Mouse (Mus musculus): ENCODE results near the gene Tmem184c. TPM values are rescaled to one million over a fixed set of nuclear protein-coding genes. Genes with fewer than 3 reads are reported as not detected.

The Tmem184c gene
- polyA plus RNA-seq, 1 experiment from 2014 or later, result 34.5 TPM

- peak overlapping the region; percentile 83 for H3K4me3 ChIP-seq
- 14% methylated on average over 7 of the region's 7 CpGs for WGBS
- H3K27me3 ChIP-seq (ENCODE audit: low read depth, poor library complexity, severe bottlenecking), result no peaks in the 10 kb centered on the region
- no peak for DNase-seq (ENCODE audit: low spot score)
- no peaks in the 10 kb centered on the region for H3K9me3 ChIP-seq (replicated peaks)
- H3K4me1 ChIP-seq, result peaks cover 4% of the 10 kb centered on the region; the same call in 1 of the 2 replicates
- H3K27ac ChIP-seq, result peak overlapping the region; percentile 81; the same call in 1 of the 2 replicates
- peaks cover 11% of the 10 kb centered on the region for H3K36me3 ChIP-seq
Measured at GRCm38 (mm10) chr8:77609621-77610020, 877 bp downstream of the Tmem184c start.

GRCm38 (mm10) chr8:77584174-77584573, 26.3 kb downstream of the Tmem184c start:
- Histone ChIP-seq H3K9me3 (replicated peaks) (no peaks in the 10 kb centered on the region), H3K27me3 (ENCODE audit: low read depth, poor library complexity, severe bottlenecking) (no peaks in the 10 kb centered on the region), H3K4me3 (no peak overlapping the region), H3K36me3 (peaks cover 37% of the 10 kb centered on the region), H3K27ac (no peak overlapping the region), H3K4me1 (no peaks in the 10 kb centered on the region)
- 93% methylated on average over 4 of the region's 4 CpGs for WGBS
- DNase-seq (ENCODE audit: low spot score), result no peak

DNA sequence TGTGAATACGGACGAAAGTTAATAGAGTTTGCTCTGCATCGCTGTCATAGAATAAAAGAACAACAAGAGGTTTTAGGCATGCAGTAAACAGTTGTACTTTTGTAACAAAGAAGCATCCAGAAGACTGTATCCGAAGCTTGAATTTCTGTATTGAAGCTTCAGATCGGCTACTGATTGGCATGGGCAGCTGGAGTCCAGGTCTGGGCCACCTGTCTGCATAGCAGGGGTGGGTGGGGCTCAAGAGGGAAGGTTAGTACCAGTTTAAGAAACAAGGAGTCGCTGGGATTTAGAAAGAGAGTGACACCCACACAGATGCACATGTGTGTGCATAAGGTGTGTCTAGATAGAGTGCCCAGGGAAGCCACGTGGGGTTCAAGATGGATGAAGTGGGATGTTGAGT, 32.8 kb downstream of the Tmem184c start:
- DNase-seq (ENCODE audit: low spot score), result no peak
- H3K4me3 ChIP-seq, result no peak overlapping the region
- no peak overlapping the region for H3K27ac ChIP-seq
- WGBS, result 94% methylated on average over 7 of the region's 7 CpGs
- H3K36me3 ChIP-seq, result peaks cover 78% of the 10 kb centered on the region
- no peaks in the 10 kb centered on the region for H3K27me3 ChIP-seq (ENCODE audit: low read depth, poor library complexity, severe bottlenecking)
- H3K9me3 ChIP-seq (replicated peaks), result no peaks in the 10 kb centered on the region
- H3K4me1 ChIP-seq, result no peaks in the 10 kb centered on the region

- Histone ChIP-seq H3K27me3 (ENCODE audit: low read depth, poor library complexity, severe bottlenecking) (no peaks in the 10 kb centered on the region), H3K27ac (no peak overlapping the region), H3K36me3 (peaks cover 74% of the 10 kb centered on the region), H3K4me3 (no peak overlapping the region), H3K9me3 (replicated peaks) (no peaks in the 10 kb centered on the region), H3K4me1 (no peaks in the 10 kb centered on the region)
- DNase-seq (ENCODE audit: low spot score), result no peak
- 83% methylated on average over 5 of the region's 5 CpGs for WGBS
Measured at GRCm38 (mm10) chr8:77574229-77574628, 36.3 kb downstream of the Tmem184c start.

GRCm38 (mm10) chr8:77561441-77561840, 49.1 kb downstream of the Tmem184c start:
- Histone ChIP-seq H3K4me3 (no peak overlapping the region), H3K27ac (no peak overlapping the region), H3K36me3 (peaks cover 99% of the 10 kb centered on the region)

DNA sequence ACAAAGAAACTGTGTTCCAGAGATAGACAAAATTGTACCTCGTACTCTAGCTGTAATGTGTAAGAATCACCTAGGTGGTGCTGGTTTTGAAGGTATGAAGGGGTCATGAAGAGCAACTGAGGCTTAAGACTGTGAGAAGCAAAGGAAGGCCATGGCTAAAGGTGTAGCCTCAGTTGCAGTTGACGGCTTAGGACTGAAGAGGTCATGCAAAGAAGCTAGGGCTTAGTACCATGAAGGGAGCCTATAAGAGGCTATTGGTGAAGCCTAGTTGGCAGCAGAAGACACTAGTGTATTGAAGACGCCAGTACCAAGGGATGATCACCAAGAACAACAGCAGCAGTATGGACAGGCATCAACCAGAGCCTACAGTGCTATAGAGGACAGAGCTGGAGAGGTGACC, 58.0 kb downstream of the Tmem184c start:
- H3K27me3 ChIP-seq (ENCODE audit: low read depth, poor library complexity, severe bottlenecking), result no peaks in the 10 kb centered on the region
- H3K4me3 ChIP-seq, result no peak overlapping the region
- H3K9me3 ChIP-seq (replicated peaks), result no peaks in the 10 kb centered on the region
- H3K27ac ChIP-seq, result no peak overlapping the region
- peaks cover 11% of the 10 kb centered on the region for H3K4me1 ChIP-seq
- H3K36me3 ChIP-seq, result peaks cover 64% of the 10 kb centered on the region
- WGBS, result 92% methylated on average over 3 of the region's 3 CpGs
- DNase-seq (ENCODE audit: low spot score), result no peak

More at GRCm38 (mm10) chr8:77561441-77561840, 49.1 kb downstream of the Tmem184c start:
- no peak for DNase-seq (ENCODE audit: low spot score)
- WGBS, result 92% methylated on average over 3 of the region's 3 CpGs
- Histone ChIP-seq H3K4me1 (no peaks in the 10 kb centered on the region), H3K27me3 (ENCODE audit: low read depth, poor library complexity, severe bottlenecking) (no peaks in the 10 kb centered on the region), H3K9me3 (replicated peaks) (no peaks in the 10 kb centered on the region)

DNA sequence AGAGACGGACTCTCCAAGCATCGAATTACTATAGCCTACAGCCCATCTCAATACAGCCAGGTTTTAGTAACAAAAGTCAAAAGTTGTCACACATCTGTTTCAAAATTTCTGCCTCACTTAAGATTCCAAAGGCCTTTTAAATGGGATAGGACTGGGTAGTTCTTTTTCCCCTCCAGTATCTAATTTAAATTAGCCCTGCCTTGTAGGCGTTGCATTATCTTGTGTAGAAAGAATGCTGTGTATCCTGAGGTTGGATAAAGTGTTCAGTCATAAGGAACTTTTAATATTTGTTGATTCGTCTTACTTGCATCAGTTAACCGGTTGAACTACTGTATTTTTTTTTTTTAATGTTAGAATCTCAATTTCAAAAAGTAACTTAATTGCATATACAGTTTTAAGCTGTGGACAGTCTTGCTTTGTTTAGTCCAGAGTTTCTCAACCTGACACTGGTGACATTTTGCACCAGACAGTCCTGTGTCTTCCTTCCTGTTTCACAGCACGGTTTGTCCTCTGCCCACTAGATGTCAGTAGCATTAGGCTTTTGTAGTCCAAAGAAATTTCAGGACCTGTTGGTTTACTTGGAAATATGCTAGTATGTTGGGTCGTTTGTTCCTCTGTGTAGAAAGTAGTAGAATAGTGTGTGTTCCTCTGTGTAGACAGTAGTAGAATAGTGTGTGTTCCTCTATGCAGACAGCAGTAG, 60.5 kb downstream of the Tmem184c start:
- Histone ChIP-seq H3K4me3 (peak overlapping the region; percentile 87), H3K4me1 (peaks cover 11% of the 10 kb centered on the region), H3K27me3 (ENCODE audit: low read depth, poor library complexity, severe bottlenecking) (no peaks in the 10 kb centered on the region), H3K27ac (peak overlapping the region; percentile 95; the same call in 1 of the 2 replicates), H3K36me3 (peaks cover 39% of the 10 kb centered on the region), H3K9me3 (replicated peaks) (no peaks in the 10 kb centered on the region)
- 33% methylated on average over 7 of the region's 7 CpGs for WGBS
- no peak for DNase-seq (ENCODE audit: low spot score)

GRCm38 (mm10) chr8:77549121-77549706, 61.3 kb downstream of the Tmem184c start, which contains the start of gene Prmt9:
Gene Prmt9 (plus strand): TSS chr8:77549397.
- DNase-seq (ENCODE audit: low spot score), result peak; percentile 96
- peaks cover 33% of the 10 kb centered on the region for H3K36me3 ChIP-seq
- no peaks in the 10 kb centered on the region for H3K27me3 ChIP-seq (ENCODE audit: low read depth, poor library complexity, severe bottlenecking)
- H3K4me3 ChIP-seq, result peak within 1 kb of the TSS; percentile 87
- peaks cover 11% of the 10 kb centered on the region for H3K4me1 ChIP-seq
- peak within 1 kb of the TSS; percentile 95 for H3K27ac ChIP-seq
- WGBS, result 4% methylated on average over 42 of the region's 42 CpGs
- H3K9me3 ChIP-seq (replicated peaks), result no peaks in the 10 kb centered on the region

Other genes starting within 250 kb of the Tmem184c start
- 39.1 and 43.8 TPM in 2 replicates for gene Arhgap10, start 92.7 kb downstream of the Tmem184c start, polyA plus RNA-seq (2016; fragmentation: Nextera tagmentation; extraction: Ambion mirVana)
- 20.7 and 22.8 TPM in 2 replicates for gene Prmt9, start 61.3 kb downstream of the Tmem184c start, polyA plus RNA-seq (2016; fragmentation: Nextera tagmentation; extraction: Ambion mirVana)
- gene Ednra, start 113.8 kb upstream of the Tmem184c start, polyA plus RNA-seq (2016; fragmentation: Nextera tagmentation; extraction: Ambion mirVana), result 49.3 and 68.9 TPM in 2 replicates